Comparison of ENCODE assay signal across 8 mouse cellular contexts in genomic region chr7:44985595-44986191, GRCm38 (mm10). TPM values are rescaled to one million over a fixed set of nuclear protein-coding genes. Genes with fewer than 3 reads are reported as not detected.
DNase-seq lines count a peak whose midpoint lies in the region; ATAC-seq and TF ChIP-seq lines count a peak whose summit lies in the region.

No protein-coding gene starts in this region.

- H3K9ac ChIP-seq in ES-Bruce4 (ENCODE audit: low read depth, poor library complexity, severe bottlenecking) = peak overlapping the region; percentile 99
- peak overlapping the region; percentile 97 for H3K9ac ChIP-seq in embryonic facial prominence, embryonic 15.5 days
- H3K9ac ChIP-seq in heart, embryonic 16.5 days (ENCODE audit: low read length) = peak overlapping the region; percentile 99

- H3K4me3 ChIP-seq in ES-Bruce4 (ENCODE audit: low read depth, low read length) = peak overlapping the region; percentile 83
- peak overlapping the region; percentile 98 for H3K4me3 ChIP-seq in embryonic facial prominence, embryonic 15.5 days (replicated peaks)
- H3K4me3 ChIP-seq in heart, embryonic 16.5 days (ENCODE audit: low read length) = peak overlapping the region; percentile 99
- peak overlapping the region; percentile 79 for H3K4me3 ChIP-seq in lung, adult 2 months (replicated peaks; ENCODE audit: extremely low read depth, low read depth, low read length)

- WGBS in embryonic facial prominence, embryonic 15.5 days = under 1% methylated on average over 43 of the region's 45 CpGs
- under 1% methylated on average over 44 of the region's 45 CpGs for WGBS in heart, embryonic 16.5 days
- 1% methylated on average over 45 of the region's 45 CpGs for WGBS in lung, adult 2 months

- no peaks in the 10 kb centered on the region for H3K27me3 ChIP-seq in ES-Bruce4 (ENCODE audit: control insufficient read depth, insufficient read depth, low read length, poor library complexity, severe bottlenecking)
- no peaks in the 10 kb centered on the region for H3K27me3 ChIP-seq in embryonic facial prominence, embryonic 15.5 days
- H3K27me3 ChIP-seq in heart, embryonic 16.5 days (ENCODE audit: control insufficient read depth, insufficient read depth, low read length) = no peaks in the 10 kb centered on the region

- TF ChIP-seq POLR2A in ES-Bruce4 (IDR thresholded peaks at IDR 0.05; ENCODE audit: insufficient read depth, low read length) = no peak
- TF ChIP-seq POLR2A in lung, adult 2 months (IDR thresholded peaks at IDR 0.05; ENCODE audit: borderline replicate concordance, extremely low read depth, low read depth, low read length) = no peak

- H3K9me3 ChIP-seq in ES-Bruce4 (replicated peaks; ENCODE audit: control insufficient read depth, insufficient read depth, low read length, poor library complexity, severe bottlenecking) = no peaks in the 10 kb centered on the region
- H3K9me3 ChIP-seq in embryonic facial prominence, embryonic 15.5 days (replicated peaks) = no peaks in the 10 kb centered on the region
- no peaks in the 10 kb centered on the region for H3K9me3 ChIP-seq in heart, embryonic 16.5 days (replicated peaks; ENCODE audit: control insufficient read depth, low read length)

- peaks cover 19% of the 10 kb centered on the region for H3K36me3 ChIP-seq in ES-Bruce4 (ENCODE audit: control insufficient read depth, insufficient read depth, low read length, poor library complexity, severe bottlenecking)
- peaks cover 24% of the 10 kb centered on the region for H3K36me3 ChIP-seq in embryonic facial prominence, embryonic 15.5 days
- H3K36me3 ChIP-seq in heart, embryonic 16.5 days (ENCODE audit: control insufficient read depth, insufficient read depth) = peaks cover 22% of the 10 kb centered on the region

- TF ChIP-seq EP300 in ES-Bruce4 (IDR thresholded peaks at IDR 0.05; ENCODE audit: insufficient read depth, low read depth, low read length) = no peak

- peak overlapping the region; percentile 65 for H3K27ac ChIP-seq in ES-Bruce4 (ENCODE audit: insufficient read depth, low read length)
- H3K27ac ChIP-seq in embryonic facial prominence, embryonic 15.5 days (replicated peaks) = peak overlapping the region; percentile 95
- H3K27ac ChIP-seq in heart, embryonic 16.5 days (ENCODE audit: low read length) = peak overlapping the region; percentile 97

- TF ChIP-seq CTCF in ES-Bruce4 (IDR thresholded peaks at IDR 0.05; ENCODE audit: low read depth, low read length) = peak; percentile 23
- TF ChIP-seq CTCF in lung, adult 2 months (IDR thresholded peaks at IDR 0.05; ENCODE audit: insufficient read depth, low read length) = no peak

- peaks cover 6% of the 10 kb centered on the region for H3K4me1 ChIP-seq in ES-Bruce4 (ENCODE audit: control insufficient read depth, insufficient read depth, low read length)
- peaks cover 37% of the 10 kb centered on the region for H3K4me1 ChIP-seq in embryonic facial prominence, embryonic 15.5 days
- peaks cover 28% of the 10 kb centered on the region for H3K4me1 ChIP-seq in heart, embryonic 16.5 days (ENCODE audit: control insufficient read depth, insufficient read depth, low read length)
- H3K4me1 ChIP-seq in lung, adult 2 months (ENCODE audit: control insufficient read depth, insufficient read depth, low read length) = peaks cover 5% of the 10 kb centered on the region

- peak overlapping the region; percentile 68 for H3K4me2 ChIP-seq in embryonic facial prominence, embryonic 15.5 days (replicated peaks)
- peak overlapping the region; percentile 82 for H3K4me2 ChIP-seq in heart, embryonic 16.5 days (ENCODE audit: low read depth, low read length)

- no peak for ATAC-seq in embryonic facial prominence, embryonic 15.5 days (ENCODE audit: insufficient number of reproducible peaks, low FRiP score, low TSS enrichment, low read depth)
- no peak for ATAC-seq in heart, embryonic 16.5 days (replicated peaks; ENCODE audit: extremely low read depth, insufficient read depth, low FRiP score)

- DNase-seq in adrenal gland, postnatal 4 days (ENCODE audit: low spot score in 2 of 2) = peak; percentile 35 to 53
- peak; percentile 64 to 84 for DNase-seq in kidney, postnatal 25 days
- DNase-seq in lung, adult 2 months = peak; percentile 44
- DNase-seq in ovary, adult 18-20 months (ENCODE audit: low spot score) = peak; percentile 69
- peak; percentile 56 for DNase-seq in thymus, postnatal 25 days

RNA-seq across cellular contexts. Expression of gene Prmt1, which starts 0.7 kb away (rescaled TPM):
- polyA plus RNA-seq in ES-Bruce4 (2011; ENCODE audit: insufficient read depth, insufficient read length, low read depth, missing spikeins) = 461 and 485 TPM in 2 replicates
- total RNA-seq in adrenal gland, postnatal 4 days (2021) = 100 to 1,000 TPM; 380 to 390 TPM
- 455 and 479 TPM in 2 replicates for polyA plus RNA-seq in embryonic facial prominence, embryonic 15.5 days (2015; fragmentation: Nextera tagmentation; extraction: Ambion mirVana)
- polyA plus RNA-seq in heart, embryonic 16.5 days (2015; fragmentation: Nextera tagmentation; extraction: Ambion mirVana) = 355 and 387 TPM in 2 replicates
- polyA plus RNA-seq in lung, adult 2 months (2012; rRNA removed) = 71.0 and 97.7 TPM in 2 replicates

RNA-seq across cellular contexts. Expression of gene Cpt1c, which starts 11.0 kb away (rescaled TPM):
- 73.3 and 84.5 TPM in 2 replicates for polyA plus RNA-seq in ES-Bruce4 (2011; ENCODE audit: insufficient read depth, insufficient read length, low read depth, missing spikeins)
- total RNA-seq in adrenal gland, postnatal 4 days (2021) = 10 to 100 TPM; 28.0 to 31.1 TPM
- polyA plus RNA-seq in embryonic facial prominence, embryonic 15.5 days (2015; fragmentation: Nextera tagmentation; extraction: Ambion mirVana) = 30.0 and 35.8 TPM in 2 replicates
- 7.6 and 8.9 TPM in 2 replicates for polyA plus RNA-seq in heart, embryonic 16.5 days (2015; fragmentation: Nextera tagmentation; extraction: Ambion mirVana)
- 20.7 and 21.0 TPM in 2 replicates for polyA plus RNA-seq in lung, adult 2 months (2012; rRNA removed)

RNA-seq across cellular contexts. Expression of gene Irf3, which starts 11.8 kb away (rescaled TPM):
- polyA plus RNA-seq in ES-Bruce4 (2011; ENCODE audit: insufficient read depth, insufficient read length, low read depth, missing spikeins) = 56.1 and 57.5 TPM in 2 replicates
- 100 to 1,000 TPM; 106 to 111 TPM for total RNA-seq in adrenal gland, postnatal 4 days (2021)
- polyA plus RNA-seq in embryonic facial prominence, embryonic 15.5 days (2015; fragmentation: Nextera tagmentation; extraction: Ambion mirVana) = 109 and 110 TPM in 2 replicates
- polyA plus RNA-seq in heart, embryonic 16.5 days (2015; fragmentation: Nextera tagmentation; extraction: Ambion mirVana) = 71.4 and 73.6 TPM in 2 replicates
- polyA plus RNA-seq in lung, adult 2 months (2012; rRNA removed) = 125 and 130 TPM in 2 replicates

RNA-seq across cellular contexts. Expression of gene Bcl2l12, which starts 12.8 kb away (rescaled TPM):
- 41.9 and 46.8 TPM in 2 replicates for polyA plus RNA-seq in ES-Bruce4 (2011; ENCODE audit: insufficient read depth, insufficient read length, low read depth, missing spikeins)
- total RNA-seq in adrenal gland, postnatal 4 days (2021) = 10 to 100 TPM; 23.8 to 28.5 TPM
- 59.1 and 67.7 TPM in 2 replicates for polyA plus RNA-seq in embryonic facial prominence, embryonic 15.5 days (2015; fragmentation: Nextera tagmentation; extraction: Ambion mirVana)
- polyA plus RNA-seq in heart, embryonic 16.5 days (2015; fragmentation: Nextera tagmentation; extraction: Ambion mirVana) = 32.2 and 33.3 TPM in 2 replicates
- polyA plus RNA-seq in lung, adult 2 months (2012; rRNA removed) = 37.1 and 38.3 TPM in 2 replicates

RNA-seq across cellular contexts. Expression of gene Scaf1, which starts 30.5 kb away (rescaled TPM):
- 64.2 and 73.2 TPM in 2 replicates for polyA plus RNA-seq in ES-Bruce4 (2011; ENCODE audit: insufficient read depth, insufficient read length, low read depth, missing spikeins)
- 100 to 1,000 TPM; 114 TPM for total RNA-seq in adrenal gland, postnatal 4 days (2021)
- polyA plus RNA-seq in embryonic facial prominence, embryonic 15.5 days (2015; fragmentation: Nextera tagmentation; extraction: Ambion mirVana) = 40.7 and 41.9 TPM in 2 replicates
- polyA plus RNA-seq in heart, embryonic 16.5 days (2015; fragmentation: Nextera tagmentation; extraction: Ambion mirVana) = 22.7 and 26.4 TPM in 2 replicates
- polyA plus RNA-seq in lung, adult 2 months (2012; rRNA removed) = 76.2 and 76.8 TPM in 2 replicates
